Mouse (Mus musculus) neural tube, embryonic 14.5 days (tissue): ENCODE data around the gene Them4. TPM values are rescaled to one million over a fixed set of nuclear protein-coding genes. Genes with fewer than 3 reads are reported as not detected.

Experiments used
- ATAC-seq: fragments of 200-750 bp; cut with Nextera tagmentation; 2 replicates; pipeline ENCODE4 v1.8.0; 2017; ENCODE audit warnings: low read depth, mild to moderate bottlenecking, moderate TSS enrichment, moderate library complexity
- H3K27ac ChIP-seq: fragments of 300-500 bp; sonication (generic); 2 replicates; pipeline ENCODE4 v1.5.1; 2014; ENCODE audit warnings: low read depth, mild to moderate bottlenecking, control low read depth, low read length, moderate library complexity, mixed read lengths
- H3K27me3 ChIP-seq: fragments of 300-500 bp; sonication (generic); 2 replicates; pipeline ENCODE4 v1.6.1; 2014; ENCODE audit warnings: low read length; ENCODE audit not compliant: control insufficient read depth, insufficient read depth
- H3K36me3 ChIP-seq: fragments of 300-500 bp; sonication (generic); 2 replicates; pipeline ENCODE4 v1.6.1; 2014; ENCODE audit warnings: low read length, mixed read lengths; ENCODE audit not compliant: control insufficient read depth, insufficient read depth
- H3K4me1 ChIP-seq: fragments of 300-500 bp; sonication (generic); 2 replicates; pipeline ENCODE4 v1.6.1; 2014; ENCODE audit warnings: low read length; ENCODE audit not compliant: control insufficient read depth, insufficient read depth
- H3K4me2 ChIP-seq: fragments of 300-500 bp; sonication (generic); 2 replicates; pipeline ENCODE4 v1.6.1; 2014; ENCODE audit warnings: mild to moderate bottlenecking, low read depth, low read length, control low read depth
- H3K4me3 ChIP-seq: fragments of 300-500 bp; sonication (generic); 2 replicates; pipeline ENCODE4 v1.5.1; 2014; ENCODE audit warnings: low read depth, low read length, control low read depth, mixed read lengths
- H3K9ac ChIP-seq: fragments of 300-500 bp; sonication (generic); replicated peaks from 2 replicates; pipeline ENCODE4 v1.6.1; 2014; ENCODE audit warnings: low read depth, mild to moderate bottlenecking, control low read depth, low read length, mixed read lengths
- H3K9me3 ChIP-seq: fragments of 300-500 bp; sonication (generic); 2 replicates; pipeline ENCODE4 v1.6.1; 2016; ENCODE audit warnings: low read length; ENCODE audit not compliant: control insufficient read depth
- WGBS: fragments of 180-500 bp; shearing (Covaris S2); extraction: QIAGEN DNeasy Blood & Tissue Kit; methylation state at CpG from one replicate; pipeline ENCODE4 v1.1.7; 2014; 5-methylcytosine and 5-hydroxymethylcytosine counted together
- polyA plus RNA-seq: library from polyadenylated mRNA; unstranded; fragments of >200 nt; fragmentation: Nextera tagmentation; extraction: Ambion mirVana; gene quantifications from 2 replicates; pipeline ENCODE4 v1.2.1, GENCODE M21; 2014

Gene Them4
- polyA plus RNA-seq, 1 experiment from 2014 or later, result 68.8 TPM

- Histone ChIP-seq H3K4me3 (peak overlapping the region; percentile 50), H3K36me3 (no peaks in the 10 kb centered on the region), H3K27ac (peak overlapping the region; percentile 60; the same call in 1 of the 2 replicates), H3K9ac (peak overlapping the region; percentile 84), H3K9me3 (no peaks in the 10 kb centered on the region), H3K4me2 (peak overlapping the region; percentile 86), H3K27me3 (no peaks in the 10 kb centered on the region), H3K4me1 (no peaks in the 10 kb centered on the region)
- peak; percentile 77 for ATAC-seq
- 6% methylated on average over 81 of the region's 97 CpGs for WGBS
Measured at GRCm38 (mm10) chr3:94363291-94364153, 53.6 kb downstream of the Them4 start.

- ATAC-seq, result peak; percentile 69
- H3K4me2 ChIP-seq, result peak overlapping the region; percentile 86
- H3K27ac ChIP-seq, result peak overlapping the region; percentile 60; the same call in 1 of the 2 replicates
- no peaks in the 10 kb centered on the region for H3K27me3 ChIP-seq
- no peaks in the 10 kb centered on the region for H3K9me3 ChIP-seq
- peak overlapping the region; percentile 84 for H3K9ac ChIP-seq
- 4% methylated on average over 23 of the region's 23 CpGs for WGBS
- peak overlapping the region; percentile 50 for H3K4me3 ChIP-seq
- H3K36me3 ChIP-seq, result no peaks in the 10 kb centered on the region
- H3K4me1 ChIP-seq, result no peaks in the 10 kb centered on the region
Measured at GRCm38 (mm10) chr3:94364154-94364526, 54.3 kb downstream of the Them4 start.

- no peaks in the 10 kb centered on the region for H3K9me3 ChIP-seq
- ATAC-seq, result peak; percentile 49
- H3K4me1 ChIP-seq, result no peaks in the 10 kb centered on the region
- H3K4me2 ChIP-seq, result no peak overlapping the region
- no peak overlapping the region for H3K4me3 ChIP-seq
- 24% methylated on average over 3 of the region's 3 CpGs for WGBS
- no peaks in the 10 kb centered on the region for H3K36me3 ChIP-seq
- H3K27ac ChIP-seq, result no peak overlapping the region
- H3K27me3 ChIP-seq, result no peaks in the 10 kb centered on the region
- H3K9ac ChIP-seq, result no peak overlapping the region
Measured at GRCm38 (mm10) chr3:94366761-94367160, 56.9 kb downstream of the Them4 start.

DNA sequence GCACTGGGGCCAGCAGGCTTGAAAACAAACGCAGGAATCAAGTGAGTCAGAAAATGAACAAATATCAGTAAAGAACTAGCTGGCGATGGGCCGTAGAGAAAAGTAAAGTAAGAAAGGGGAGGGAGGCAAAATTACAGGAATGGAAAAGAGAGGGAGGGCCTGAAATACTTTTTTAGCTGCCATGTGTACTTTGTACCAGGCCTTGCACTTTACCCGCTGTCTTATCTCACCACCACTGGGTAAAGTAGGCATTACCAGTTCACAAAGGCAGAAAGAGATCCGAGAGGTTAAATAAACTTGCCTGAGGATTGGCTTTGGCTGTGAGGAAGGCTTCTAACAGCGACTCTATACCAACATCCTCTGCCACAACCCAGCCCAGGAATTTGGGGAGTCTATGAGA is 57.6 kb downstream of the Them4 start:
- no peaks in the 10 kb centered on the region for H3K27me3 ChIP-seq
- no peaks in the 10 kb centered on the region for H3K36me3 ChIP-seq
- H3K9ac ChIP-seq, result no peak overlapping the region
- H3K9me3 ChIP-seq, result no peaks in the 10 kb centered on the region
- no peak for ATAC-seq
- H3K27ac ChIP-seq, result no peak overlapping the region
- H3K4me2 ChIP-seq, result no peak overlapping the region
- no peaks in the 10 kb centered on the region for H3K4me1 ChIP-seq
- 88% methylated on average over 6 of the region's 6 CpGs for WGBS
- no peak overlapping the region for H3K4me3 ChIP-seq

GRCm38 (mm10) chr3:94368631-94369030 is 58.7 kb downstream of the Them4 start:
- no peaks in the 10 kb centered on the region for H3K9me3 ChIP-seq
- H3K27me3 ChIP-seq, result no peaks in the 10 kb centered on the region
- no peak overlapping the region for H3K4me2 ChIP-seq
- no peak for ATAC-seq
- H3K4me1 ChIP-seq, result peaks cover 6% of the 10 kb centered on the region; the same call in 1 of the 2 replicates
- WGBS, result 68% methylated on average over 6 of the region's 6 CpGs
- no peaks in the 10 kb centered on the region for H3K36me3 ChIP-seq
- H3K9ac ChIP-seq, result no peak overlapping the region
- no peak overlapping the region for H3K4me3 ChIP-seq
- H3K27ac ChIP-seq, result no peak overlapping the region

DNA sequence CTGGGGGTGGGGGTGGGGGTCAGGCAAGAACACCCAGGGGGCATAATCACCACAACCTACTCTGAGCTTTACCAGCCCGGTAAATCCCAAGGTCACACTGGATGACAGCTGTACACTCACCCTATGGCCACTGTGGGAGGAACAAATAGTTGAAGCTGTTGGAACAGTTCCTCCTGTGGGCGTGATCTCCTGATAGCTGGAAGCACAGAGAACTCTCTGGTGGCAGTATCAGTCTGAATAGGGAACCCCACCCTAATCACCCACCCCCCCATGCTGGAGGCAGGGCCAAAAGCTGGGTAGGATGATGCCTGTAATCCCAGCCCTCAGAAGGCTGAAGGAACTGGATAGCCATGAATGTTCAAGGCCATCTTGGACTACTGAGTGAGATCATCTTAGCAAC is 59.8 kb downstream of the Them4 start:
- peaks cover 8% of the 10 kb centered on the region; the same call in 1 of the 2 replicates for H3K4me1 ChIP-seq
- H3K9me3 ChIP-seq, result no peaks in the 10 kb centered on the region
- WGBS, result 71% methylated on average over 2 of the region's 2 CpGs
- H3K4me3 ChIP-seq, result no peak overlapping the region
- no peak overlapping the region for H3K9ac ChIP-seq
- H3K27ac ChIP-seq, result no peak overlapping the region
- no peaks in the 10 kb centered on the region for H3K36me3 ChIP-seq
- H3K4me2 ChIP-seq, result no peak overlapping the region
- ATAC-seq, result no peak
- no peaks in the 10 kb centered on the region for H3K27me3 ChIP-seq

GRCm38 (mm10) chr3:94371637-94372036 is 61.7 kb downstream of the Them4 start:
- no peaks in the 10 kb centered on the region for H3K9me3 ChIP-seq
- peaks cover 8% of the 10 kb centered on the region; the same call in 1 of the 2 replicates for H3K4me1 ChIP-seq
- no peak overlapping the region for H3K9ac ChIP-seq
- peak; percentile 32; the same call in 1 of the 2 replicates for ATAC-seq
- H3K4me2 ChIP-seq, result peak overlapping the region; percentile 37
- H3K36me3 ChIP-seq, result no peaks in the 10 kb centered on the region
- H3K27ac ChIP-seq, result no peak overlapping the region
- WGBS, result 5% methylated on average over 11 of the region's 11 CpGs
- no peaks in the 10 kb centered on the region for H3K27me3 ChIP-seq
- no peak overlapping the region for H3K4me3 ChIP-seq

- Histone ChIP-seq H3K27ac (no peak overlapping the region), H3K4me2 (no peak overlapping the region; the same call in 1 of the 2 replicates), H3K4me1 (peaks cover 8% of the 10 kb centered on the region; the same call in 1 of the 2 replicates), H3K9me3 (no peaks in the 10 kb centered on the region), H3K9ac (no peak overlapping the region), H3K27me3 (no peaks in the 10 kb centered on the region), H3K36me3 (no peaks in the 10 kb centered on the region), H3K4me3 (no peak overlapping the region)
- WGBS, result 0% methylated on average over 3 of the region's 3 CpGs
- no peak for ATAC-seq
Measured at GRCm38 (mm10) chr3:94372038-94372437, 62.1 kb downstream of the Them4 start.

DNA sequence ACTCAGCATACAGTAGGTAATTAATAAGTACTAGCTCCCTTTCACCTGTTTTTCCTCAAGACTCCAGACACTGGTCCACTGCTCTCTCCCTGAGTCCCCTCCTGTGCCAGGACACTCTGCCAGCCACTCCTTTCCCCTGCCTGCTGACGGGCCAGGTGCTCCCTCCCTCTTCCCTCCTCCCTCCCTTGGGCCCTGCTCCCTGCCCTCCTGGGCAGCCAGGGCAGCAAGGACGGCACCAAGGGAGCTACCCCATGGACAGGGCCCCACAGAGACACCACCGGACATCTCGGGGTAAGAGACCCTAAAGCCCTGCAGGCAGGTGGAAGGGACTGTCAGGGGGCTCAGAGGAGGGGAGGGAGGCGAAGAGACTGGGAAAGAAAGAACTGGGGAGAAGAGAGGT is 62.8 kb downstream of the Them4 start, which contains the start of gene Rorc:
Rorc (plus strand) TSS at position 154 of the 400 bp plus-strand sequence.
- no peak for ATAC-seq
- Histone ChIP-seq H3K4me3 (no peak within 1 kb of the TSS), H3K9me3 (no peaks in the 10 kb centered on the region), H3K4me1 (peaks cover 8% of the 10 kb centered on the region; the same call in 1 of the 2 replicates), H3K36me3 (no peaks in the 10 kb centered on the region), H3K27me3 (no peaks in the 10 kb centered on the region), H3K4me2 (peak within 1 kb of the TSS; percentile 37), H3K27ac (no peak within 1 kb of the TSS), H3K9ac (peak within 1 kb of the TSS; percentile 11; the same call in 1 of the 2 replicates)
- WGBS, result 19% methylated on average over 5 of the region's 5 CpGs
